Mouse (Mus musculus) yolk sac, embryonic 10.5 days (tissue): ENCODE results near the gene 1700014D04Rik.
A peak's percentile ranks its signal among the peaks of the same experiment; 100 is the strongest.
"Not testable (repeated sequence)": the region's sequence is repeated elsewhere in the genome, so short reads cannot be mapped to it uniquely, and the experiment has no call there.

Experiments
- DNase-seq: peaks from one replicate; pipeline ENCODE4 v3.0.0-alpha.2; 2017; ENCODE audit warnings: low spot score

The 1700014D04Rik gene

DNA sequence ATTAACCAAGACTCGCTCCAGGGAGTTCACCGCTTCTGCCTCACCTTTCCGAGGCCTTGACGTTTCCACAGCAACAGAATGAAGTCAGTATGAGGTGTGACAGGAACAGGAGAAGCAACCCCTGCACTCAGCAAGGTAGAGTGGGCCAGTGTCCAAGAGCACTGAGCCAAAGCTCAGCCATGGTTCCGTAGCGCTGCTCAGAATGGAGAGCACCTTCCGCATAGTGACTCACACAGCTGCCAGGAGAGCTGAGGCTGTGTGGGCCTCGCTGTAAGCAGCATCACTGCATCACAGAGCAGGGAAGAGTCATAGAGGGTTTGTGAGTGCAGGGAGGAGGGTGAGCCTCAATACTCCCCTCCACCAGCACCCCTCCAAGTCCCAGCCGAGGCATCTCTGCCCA lies at the start of gene 1700014D04Rik:
Gene 1700014D04Rik, minus strand, starts transcription at position 42 of the 400 bp plus-strand sequence.
- no peak for DNase-seq

DNA sequence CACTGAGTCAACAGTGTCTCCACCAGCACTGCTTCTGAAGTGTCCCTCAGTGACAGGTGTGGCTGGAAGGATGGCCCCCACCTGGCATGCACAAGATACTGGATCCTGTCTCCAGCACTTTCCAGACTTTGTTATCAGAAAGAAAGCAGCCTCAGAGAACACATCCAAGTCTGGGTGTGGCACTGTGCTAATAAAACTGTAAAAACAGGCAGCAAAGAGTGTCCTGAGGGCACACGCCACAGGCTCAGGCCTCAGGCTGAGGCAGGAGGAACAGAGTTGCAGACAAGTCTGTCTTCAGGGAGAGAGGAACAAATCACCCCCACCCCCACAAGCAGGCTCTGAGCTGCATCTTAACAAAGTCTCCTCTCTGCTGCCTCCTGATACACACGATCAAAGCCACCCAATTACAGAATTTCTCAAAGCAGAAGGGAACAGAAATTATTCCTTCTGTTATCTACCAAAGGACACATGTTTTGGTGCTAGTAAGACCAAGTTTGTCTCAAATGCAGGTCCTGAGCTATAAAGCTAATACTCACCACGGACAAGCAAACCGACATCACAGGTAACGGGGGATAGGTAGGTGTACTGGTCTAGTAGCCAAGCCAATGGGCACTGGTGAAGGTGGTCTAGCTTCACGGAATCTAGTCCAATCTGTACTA lies 49.4 kb upstream of the 1700014D04Rik start:
- peak; percentile 9 for DNase-seq

DNA sequence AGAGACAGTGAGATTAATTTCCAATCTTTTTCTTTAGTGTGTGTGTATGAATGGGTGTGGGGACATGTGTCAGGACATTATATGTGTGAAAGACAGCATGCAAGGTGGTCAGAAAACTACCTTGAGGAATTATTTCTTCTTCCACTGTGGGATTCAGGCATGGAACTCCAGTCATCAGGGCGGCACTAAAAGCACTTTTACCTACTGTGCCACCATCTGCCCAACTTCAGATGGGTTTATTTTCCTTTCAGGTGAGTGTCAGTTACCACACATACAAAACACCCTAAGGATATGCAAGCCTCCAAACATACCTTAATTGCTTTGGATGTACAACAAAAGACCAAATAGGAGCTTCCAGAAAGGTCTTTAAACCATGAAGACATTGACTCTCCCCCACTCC lies 48.2 kb upstream of the 1700014D04Rik start:
- DNase-seq: no peak

DNA sequence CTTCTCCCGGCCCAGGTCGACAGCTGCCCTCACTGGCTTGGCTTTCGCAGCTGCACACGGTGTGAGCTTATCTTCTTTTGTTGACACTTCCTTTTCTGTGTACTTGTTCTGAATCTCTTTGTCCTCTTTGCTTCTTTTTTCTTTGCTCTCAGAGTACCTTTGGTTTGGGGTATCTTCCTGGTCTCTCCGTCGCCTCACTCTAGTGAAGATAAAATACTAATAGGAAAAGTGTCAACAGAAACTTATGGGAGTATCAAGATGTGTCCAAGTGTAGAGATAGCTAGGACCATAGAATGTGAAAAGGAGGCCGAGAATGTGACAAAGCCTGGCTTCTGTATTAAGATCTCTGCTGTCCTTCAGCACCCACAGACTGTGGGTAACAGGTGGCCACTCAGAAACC lies 35.6 kb upstream of the 1700014D04Rik start, which contains the start of gene Gm49354:
Gene Gm49354, minus strand, starts transcription at position 101 of the 400 bp plus-strand sequence.
- DNase-seq: no peak

DNA sequence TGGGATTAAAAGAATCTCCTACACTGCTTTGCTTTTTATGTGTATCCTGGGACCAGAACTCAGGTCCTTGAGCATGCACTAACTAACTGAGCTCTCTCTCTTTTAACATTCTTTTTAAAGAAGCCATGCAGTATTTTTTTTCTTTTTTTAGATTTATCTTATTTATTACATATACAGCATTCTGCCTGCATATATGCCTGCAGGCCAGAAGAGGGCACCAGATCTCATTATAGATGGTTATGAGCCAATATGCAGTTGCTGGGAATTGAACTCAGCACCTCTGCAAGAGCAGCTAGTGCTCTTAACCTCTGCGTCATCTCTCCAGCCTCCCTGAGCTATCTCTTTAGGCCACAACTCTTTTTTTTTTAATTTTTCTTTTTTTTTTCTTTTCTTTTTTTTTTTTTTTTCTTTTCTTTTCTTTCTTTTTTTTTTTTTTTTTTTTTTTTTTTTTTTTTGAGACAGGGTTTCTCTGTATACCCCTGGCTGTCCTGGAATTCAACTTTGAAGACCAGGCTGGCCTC lies 33.3 kb upstream of the 1700014D04Rik start:
- DNase-seq: not testable (repeated sequence)

DNA sequence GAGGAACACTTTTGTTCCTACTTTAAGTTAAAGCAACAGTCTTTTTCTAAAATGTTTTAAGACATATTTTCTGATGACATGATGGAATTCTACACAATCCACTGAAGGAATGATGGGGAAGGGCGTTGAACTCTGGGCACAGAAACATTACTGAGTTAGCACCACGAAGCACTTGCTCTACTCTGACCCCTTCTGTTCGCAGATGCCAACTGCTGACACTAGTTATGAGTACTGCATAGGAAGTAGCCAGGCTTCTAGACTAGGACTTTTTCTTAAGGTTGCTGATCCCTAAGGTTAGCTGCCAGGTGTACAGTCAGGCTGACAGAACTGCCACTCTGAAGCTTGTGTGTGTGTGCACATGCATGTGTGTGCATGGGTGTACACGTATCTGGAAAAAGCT lies 32.7 kb upstream of the 1700014D04Rik start:
- no peak for DNase-seq

DNA sequence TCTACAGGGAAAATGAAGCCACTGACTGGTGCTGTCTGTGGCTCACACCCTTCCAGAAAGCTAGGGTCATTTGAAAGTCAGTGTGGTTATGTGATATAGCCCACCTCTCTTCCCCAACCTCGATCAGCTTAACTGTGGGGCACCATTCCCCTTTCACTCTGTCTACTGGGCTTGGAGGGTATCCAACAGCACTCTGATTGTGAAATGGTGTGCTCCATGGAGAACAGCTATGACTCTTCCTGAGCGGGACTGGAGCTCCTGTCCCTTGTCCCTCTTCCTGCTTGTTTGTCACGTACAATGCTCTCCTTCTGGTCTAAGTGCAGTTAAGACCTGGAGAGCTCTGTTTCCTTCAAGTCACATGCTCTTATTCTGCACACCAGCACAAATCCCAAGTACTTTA lies 28.6 kb upstream of the 1700014D04Rik start:
- no peak for DNase-seq

DNA sequence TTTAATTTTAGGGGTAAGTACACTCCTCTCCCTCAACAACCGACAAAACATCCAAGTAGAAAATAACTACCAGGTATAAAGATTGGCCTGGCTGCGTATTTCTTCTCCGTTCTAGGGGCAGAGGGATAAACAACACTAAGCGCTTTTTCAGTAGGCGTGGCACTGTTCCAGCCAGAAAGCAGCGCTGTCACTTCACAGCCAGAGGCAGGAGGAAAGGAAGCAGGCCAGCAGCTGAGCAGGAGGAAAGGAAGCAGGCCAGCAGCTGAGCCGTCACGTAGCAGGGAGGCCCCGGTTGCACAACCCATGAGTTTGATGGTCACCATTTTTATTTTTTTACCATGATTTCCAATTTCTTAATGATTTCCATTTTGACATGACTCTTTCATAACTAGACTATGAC lies 24.7 kb upstream of the 1700014D04Rik start:
- DNase-seq: peak; percentile 79

DNA sequence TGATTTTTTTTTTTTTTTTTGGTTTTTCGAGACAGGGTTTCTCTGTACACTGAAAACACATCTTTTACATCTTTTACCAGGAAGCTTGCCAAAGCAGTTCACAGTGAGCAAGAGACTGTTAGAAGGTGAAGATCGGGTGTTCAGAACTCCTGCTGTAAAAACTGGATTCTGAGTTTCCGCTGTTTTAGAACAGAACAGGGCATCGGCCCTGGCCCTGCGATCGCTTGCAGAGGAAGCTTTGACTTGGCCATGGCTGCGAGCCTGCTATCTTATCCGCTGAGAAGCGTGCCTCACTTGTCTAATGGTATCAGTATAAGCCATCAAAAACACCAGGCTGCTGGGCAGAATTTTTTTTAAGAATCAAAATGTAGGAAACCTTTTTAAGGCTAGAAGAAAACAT lies 24.3 kb upstream of the 1700014D04Rik start:
- peak; percentile 21 for DNase-seq

DNA sequence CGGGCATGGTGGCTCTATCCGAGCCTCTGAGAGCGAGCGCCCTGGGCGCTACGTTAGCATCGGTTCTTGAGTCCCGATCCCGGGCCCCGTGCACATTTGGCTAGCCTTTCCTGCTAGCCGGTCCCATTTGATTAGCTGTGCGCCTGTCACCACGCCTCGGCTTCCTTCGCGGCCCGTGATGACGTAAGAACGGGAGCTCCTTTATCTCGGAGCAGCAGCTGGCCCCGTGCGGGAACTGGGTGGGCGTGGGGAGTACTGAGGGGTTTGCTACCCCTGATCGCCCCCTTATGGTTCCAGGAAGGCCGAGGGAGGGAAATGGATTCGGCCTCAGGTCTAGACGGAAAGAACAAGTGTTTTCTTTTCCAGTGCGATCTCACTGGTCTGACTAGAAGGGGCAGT lies 23.6 kb upstream of the 1700014D04Rik start:
- peak; percentile 89 for DNase-seq

DNA sequence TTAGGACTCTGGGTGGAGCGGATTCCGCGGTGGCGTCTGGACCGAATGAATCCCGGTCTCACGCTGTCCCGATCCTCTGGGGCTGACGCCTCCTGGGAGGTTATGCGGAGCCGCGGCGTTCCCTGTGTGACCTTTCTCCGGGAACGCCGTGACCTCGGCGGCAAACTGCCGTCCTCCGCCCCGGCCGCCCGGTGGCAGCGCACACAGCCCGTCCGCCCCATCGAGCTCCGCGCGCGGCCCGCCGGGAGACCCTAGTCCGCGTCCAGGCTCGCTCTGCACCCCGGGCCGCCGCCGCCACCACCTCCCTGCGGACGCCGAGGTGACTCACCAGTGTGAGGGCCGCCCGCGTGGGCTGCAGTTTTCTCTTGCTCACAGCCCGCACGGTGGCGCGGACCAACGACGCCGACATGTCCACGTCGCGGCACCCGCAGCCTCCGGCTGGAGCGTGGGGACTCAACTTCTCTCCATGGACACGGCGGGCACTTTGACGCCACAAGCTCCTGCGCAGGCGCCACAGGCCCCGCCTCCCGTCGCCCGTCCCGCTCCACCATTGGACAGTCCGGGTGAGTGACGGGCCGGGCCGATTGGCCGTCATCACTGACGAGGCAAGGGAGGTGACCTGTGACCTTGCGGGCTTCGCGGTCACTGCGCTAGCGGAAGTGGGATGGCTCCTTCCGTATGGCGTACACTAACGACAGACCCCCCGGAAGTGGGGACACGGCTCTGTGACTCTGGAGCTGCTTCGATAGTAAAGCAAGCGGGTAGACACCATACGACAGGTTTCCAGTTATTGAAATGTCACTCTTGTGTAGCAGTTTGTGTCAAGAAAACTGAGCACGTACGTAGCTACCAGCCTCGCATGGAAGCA lies 23.0 kb upstream of the 1700014D04Rik start, which contains the start of gene Isca1:
Gene Isca1, minus strand, starts transcription at position 515 of the 868 bp plus-strand sequence.
- peak; percentile 99 for DNase-seq

DNA sequence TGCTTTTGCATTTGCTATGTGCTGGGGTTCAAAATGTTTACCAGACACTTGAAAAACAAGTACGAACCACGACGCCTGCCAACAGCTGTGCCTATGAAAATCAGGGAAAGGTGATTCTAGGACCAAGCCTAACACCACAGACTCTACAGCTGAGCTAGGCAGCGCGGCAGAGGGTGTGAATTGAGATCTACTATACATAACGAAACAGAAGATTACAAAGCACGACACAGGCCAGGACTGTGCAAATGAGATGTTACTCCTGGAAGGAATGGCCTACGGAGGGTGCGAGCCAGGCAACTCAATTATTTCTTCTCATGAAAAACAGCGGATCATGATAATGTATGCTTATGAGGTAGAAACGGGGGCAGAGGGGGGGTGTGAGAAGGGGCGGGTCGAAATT lies 22.0 kb upstream of the 1700014D04Rik start:
- DNase-seq: no peak

DNA sequence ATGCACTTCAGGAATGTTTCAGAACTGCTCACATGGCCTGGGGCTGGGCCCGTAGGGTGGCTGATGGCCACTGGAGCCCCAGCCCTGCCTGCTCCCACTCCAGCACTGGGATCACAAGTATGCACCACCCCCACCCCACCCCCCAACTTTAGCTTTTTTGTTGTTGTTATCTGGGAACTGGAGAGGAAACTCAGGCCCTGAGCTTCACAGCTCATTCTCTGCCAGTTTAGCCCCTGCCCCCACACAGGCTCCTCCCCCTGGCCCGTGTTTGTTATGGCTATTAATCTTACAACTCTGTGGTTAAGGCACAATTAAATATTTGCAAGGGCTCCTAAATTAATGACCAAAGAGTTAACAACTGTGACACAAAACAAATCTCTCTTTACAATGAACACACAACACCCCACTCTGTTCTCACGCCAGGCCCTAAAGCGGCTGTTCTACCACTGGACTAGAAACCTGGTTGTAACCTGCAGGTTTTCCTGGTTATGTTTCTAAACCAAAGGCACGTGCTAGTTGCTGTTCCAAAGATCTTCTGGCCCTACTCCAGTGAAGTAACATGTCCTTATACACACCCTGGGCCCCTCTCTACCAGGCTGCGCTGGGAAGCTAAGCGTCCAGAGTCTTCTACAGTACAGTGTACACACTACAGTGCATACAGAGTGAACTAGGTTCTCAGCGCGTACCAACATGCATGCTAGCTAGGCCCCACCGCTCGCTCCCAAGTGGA lies 20.4 kb upstream of the 1700014D04Rik start:
- DNase-seq: peak; percentile 26

DNA sequence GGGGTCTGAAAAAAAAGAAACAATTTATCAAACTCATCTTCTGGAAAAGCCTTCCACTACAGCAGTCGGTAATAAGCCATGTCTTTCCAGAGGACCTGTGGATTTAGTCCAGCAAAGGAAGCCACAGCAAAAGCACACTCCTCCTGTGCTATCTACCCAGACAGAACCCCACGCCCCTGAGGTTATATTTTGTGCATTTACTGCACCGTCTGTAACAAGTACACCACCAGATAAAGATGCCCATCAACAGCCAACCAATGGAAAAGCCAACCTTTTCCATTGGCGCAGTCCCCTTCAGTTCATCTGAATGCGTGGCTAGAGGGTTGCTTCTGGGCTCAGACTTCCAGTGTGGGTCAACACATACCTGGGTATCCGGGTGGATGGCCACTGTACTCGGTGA lies 16.2 kb upstream of the 1700014D04Rik start:
- DNase-seq: no peak

DNA sequence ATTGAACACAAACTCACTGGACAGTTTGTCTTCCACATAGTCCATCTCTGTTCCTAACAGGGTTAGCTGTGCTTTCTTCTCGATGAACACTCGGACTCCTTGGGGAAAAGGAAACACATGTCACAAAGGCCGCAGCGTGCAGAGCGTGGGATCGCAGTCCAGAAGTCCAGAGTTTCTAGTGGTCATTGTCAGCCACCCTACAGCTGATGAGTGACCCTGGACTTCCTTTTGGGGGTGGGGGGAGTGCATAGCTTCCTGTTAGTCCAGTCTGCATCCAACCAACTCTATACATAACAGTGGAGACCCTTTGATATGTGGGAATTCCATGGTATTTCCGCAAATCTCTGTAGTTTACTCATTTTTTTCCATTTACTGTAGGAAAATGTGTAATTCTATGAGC lies 10.4 kb upstream of the 1700014D04Rik start:
- no peak for DNase-seq

DNA sequence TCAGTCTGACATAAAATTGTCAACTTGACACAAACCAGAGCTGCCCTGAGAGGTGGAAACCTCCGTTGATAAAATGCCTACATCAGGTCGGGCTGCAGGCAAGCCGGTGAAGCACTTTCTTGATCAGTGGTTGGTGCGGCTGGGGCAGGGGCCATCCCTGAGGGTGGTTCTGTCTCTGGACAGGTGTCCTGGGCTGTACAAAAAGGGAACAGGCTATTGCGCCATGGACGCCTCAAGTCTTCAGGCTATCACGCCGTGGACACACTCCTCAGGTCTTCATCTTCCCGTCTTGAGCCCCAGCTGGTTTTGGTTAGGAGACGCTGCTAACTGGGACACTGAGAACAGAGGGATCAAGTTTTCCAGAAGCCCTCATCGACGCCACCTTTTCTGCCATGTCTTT lies 3.8 kb upstream of the 1700014D04Rik start:
- DNase-seq: no peak

DNA sequence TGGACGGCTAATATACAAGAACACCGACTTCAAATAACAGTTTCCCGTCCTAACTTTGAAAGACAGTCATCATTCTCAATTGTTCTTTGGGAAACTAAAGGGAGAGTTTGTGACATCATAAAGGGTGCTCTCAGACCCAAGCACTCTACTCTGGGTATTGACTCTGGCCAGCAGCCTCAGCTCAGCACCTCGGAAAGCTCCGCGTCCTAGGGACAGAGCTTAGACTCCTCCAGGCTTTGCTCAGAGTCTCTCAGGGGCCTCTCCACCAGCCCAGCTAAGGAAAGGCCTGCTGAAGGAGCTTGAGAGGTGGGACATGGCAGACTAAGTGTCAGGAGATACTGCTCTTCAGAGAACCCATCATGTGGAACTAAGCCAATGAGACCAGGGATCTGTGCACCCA lies 388 bp downstream of the 1700014D04Rik start:
- DNase-seq: no peak

DNA sequence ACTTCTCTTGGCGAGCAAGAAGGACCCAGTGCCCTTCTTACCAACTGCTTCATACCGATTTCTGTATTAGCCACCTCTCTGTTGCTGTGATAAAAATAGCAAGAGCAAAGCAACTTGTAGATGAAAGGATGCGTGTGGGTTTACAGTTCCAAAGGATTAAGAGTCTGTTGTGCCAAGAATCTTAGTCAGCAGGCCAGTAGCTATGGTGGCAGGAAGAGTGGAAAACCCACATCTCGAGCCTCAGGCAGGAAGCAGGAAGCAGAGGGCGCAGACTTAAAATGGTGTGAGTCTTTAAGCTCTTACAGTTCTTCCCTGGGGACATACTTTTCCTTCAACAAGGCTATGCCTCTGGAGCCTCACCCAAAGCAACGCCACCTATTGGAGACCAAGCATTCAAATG lies 1.1 kb downstream of the 1700014D04Rik start:
- DNase-seq: no peak

DNA sequence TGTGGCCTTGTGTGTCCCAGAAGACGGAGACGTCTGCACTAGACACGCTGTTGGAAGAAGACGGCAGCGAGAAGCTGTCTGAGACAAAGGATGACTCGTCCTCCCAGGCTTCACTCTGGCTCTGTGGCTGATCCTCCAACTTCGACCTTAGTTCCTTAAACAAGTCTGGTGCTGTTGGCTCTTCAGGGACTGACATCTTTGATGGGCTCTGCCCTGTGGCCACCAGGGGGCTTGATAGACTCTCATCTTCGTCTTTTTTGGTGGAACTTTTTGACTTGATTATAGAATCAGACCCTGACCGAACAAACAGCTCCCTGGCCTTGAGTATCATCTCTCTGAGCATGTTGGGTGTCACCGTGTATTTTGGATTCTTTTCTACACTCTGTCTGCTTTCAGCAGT lies 4.9 kb downstream of the 1700014D04Rik start:
- no peak for DNase-seq

DNA sequence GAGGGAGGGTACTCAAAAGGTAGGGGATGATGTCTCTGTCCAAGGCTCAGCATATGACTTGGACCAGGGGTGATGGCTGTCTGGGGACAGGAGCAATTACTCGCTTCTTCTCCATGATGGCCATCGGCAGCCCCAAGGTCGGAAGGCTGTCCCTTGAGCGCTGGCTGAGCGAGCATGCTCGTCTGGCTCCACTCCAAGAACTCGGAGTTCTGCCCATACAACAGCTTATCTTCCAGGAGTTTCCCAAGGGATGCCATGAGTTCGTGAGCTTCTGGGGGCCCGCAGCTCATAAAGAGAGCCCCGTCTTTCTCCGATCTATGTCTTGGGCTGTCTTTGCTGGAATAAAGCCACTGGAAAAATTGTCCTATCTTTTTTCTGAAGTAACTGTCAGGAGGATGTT lies 5.5 kb downstream of the 1700014D04Rik start:
- DNase-seq: no peak

DNA sequence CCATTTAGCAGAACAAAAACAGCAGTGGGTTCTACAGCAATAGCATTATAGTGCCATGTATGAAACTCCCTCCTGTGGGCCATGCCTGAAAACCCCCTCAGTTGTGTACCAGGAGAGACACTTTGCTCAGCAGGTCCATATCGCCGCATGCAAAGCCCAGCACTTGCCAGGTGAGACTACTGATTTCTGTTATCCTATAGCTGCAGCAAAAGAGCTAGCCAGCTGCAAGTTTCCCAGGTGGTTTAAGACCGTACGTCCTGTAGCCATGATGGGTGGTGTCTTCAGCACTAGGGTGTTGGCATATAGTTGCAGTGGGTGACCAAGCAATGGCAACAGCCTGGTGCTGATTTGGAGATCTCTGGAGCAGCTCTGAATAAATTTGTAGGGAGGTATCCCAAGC lies 7.2 kb downstream of the 1700014D04Rik start:
- no peak for DNase-seq

DNA sequence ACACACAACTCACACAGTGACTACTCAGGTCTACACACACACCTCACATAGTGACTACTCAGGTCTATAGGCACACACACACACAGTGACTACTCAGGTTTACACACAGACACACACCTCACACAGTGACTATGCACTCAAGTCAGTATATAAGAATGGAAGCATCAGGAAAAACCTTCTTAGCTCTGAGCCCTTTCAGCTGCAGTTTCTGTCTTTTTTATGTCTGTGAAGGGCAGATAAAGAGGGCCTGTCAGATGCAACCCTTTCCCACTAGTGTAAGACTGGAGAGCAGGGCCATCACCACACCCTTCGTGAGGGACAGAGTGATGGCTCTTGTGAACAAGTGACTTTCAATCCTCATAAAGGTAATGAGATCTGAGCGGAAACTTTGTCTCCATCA lies 8.1 kb downstream of the 1700014D04Rik start:
- DNase-seq: no peak
